Mouse (Mus musculus) thymus, adult 18-20 months (tissue): Measurements from ENCODE around the gene Sesn3.
"Not testable (repeated sequence)": the region's sequence is repeated elsewhere in the genome, so short reads cannot be mapped to it uniquely, and the experiment has no call there.

Experiments
- DNase-seq, 2 experiments: peaks; one replicate each; pipeline ENCODE4 v3.0.0; 2022; ENCODE audit warnings: mixed read lengths in 2 of 2

Gene Sesn3

DNA sequence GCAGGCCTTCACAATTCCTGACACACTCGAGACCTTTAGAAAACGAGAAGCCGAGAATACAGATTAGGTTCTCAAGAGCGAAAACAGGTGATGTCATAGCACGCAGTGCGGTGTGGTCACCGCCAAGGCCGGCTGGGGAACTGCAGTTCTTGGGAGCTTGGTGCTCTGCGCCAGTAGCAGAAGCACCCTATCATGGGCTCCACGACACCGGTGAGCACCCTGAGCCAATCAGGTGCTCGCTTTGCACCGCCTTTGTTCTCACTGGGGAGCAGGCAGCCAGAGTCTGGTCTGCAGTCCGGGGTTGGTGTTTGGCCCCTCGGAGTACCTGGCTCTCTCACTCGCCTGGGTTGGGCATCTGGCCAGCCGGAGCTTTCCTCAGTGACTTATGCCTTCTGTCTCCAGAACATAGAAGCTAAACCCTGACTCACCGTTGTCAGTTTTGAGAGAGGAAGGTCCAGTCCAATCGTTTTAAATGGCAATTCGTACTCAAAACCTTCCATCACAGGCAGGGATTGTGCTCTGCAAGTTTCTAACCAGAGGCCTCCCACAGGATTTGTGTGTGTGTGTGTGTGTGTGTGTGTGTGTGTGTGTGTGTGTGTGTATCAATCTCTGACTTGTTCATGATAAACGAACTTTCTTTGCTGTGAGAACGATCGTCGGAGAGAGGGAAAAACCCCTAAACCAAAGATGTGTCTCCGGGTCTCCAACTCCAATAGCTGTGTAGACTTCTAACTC is at the start of gene Sesn3:
Gene Sesn3 (plus strand): TSS at position 82 of the 735 bp plus-strand sequence.
- DNase-seq: peak; percentile 80 to 88

DNA sequence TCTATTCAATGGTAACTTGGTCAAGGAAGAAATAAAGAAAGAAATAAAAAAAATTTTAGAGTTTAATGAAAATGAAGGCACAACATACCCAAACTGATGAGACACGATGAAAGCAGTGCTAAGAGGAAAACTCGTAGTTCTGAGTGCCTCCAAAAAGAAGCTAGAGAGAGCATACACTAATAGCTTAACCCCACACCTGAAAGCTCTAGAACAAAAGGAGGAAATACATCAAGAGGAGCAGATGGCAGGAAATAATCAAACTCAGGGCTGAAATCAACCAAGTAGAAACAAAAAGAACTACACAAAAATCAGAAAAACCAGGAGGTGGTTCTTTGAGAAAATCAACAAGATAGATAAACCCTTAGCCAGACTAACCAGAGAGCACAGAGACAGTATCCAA is 47.8 kb upstream of the Sesn3 start:
- not testable (repeated sequence) for DNase-seq

DNA sequence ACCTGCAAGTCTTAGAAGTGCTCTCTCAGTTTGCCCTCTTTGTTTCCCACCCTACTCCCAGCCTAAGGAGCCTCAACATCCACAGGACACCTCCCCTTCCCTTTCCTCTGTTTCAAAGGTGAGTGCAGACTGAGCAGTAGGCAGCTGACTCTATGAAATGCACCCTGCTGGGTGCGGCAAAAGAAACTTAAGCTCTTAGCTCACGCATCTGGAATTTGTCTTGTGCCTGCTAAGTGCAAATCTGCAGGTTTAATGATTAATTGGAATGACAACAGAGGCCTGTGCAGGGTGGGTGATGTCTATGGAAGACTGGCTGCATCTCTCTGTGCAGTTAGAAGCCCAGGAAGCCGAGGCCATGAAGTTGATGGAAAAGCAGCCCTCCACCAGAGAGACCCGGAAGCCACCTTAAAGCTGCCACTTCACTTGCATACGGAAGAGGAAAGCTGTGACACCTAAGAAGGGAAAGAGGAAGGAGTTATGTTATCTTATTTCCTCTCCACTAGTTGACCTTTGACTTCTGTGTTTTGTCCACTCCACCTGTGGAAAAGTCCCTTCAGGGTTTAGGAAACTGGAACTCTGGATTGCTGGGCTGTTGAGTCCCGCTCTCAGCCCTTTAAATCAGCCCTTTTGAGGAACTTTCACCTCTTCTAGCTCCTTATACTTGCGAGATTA is 41.0 kb upstream of the Sesn3 start:
- no peak for DNase-seq

DNA sequence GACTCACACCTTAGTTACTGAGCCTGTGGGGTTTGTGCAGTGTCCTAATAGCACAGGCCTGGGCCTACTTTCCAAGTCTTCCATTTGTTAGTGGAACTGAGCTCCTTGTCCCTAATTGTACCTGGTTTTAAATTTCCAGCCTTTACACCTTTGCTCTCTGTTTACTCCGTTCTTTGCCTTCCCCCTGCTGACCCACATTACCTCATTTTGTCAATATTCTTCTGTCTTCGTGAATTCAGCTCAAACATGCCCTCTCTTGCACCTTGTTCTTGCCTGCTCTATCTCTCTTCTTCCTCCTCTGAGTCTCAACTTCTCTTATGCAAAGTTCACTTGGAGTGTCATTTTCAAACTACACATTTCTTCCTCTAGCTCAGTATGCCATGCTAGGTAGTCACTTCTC is 39.6 kb upstream of the Sesn3 start:
- no peak for DNase-seq

DNA sequence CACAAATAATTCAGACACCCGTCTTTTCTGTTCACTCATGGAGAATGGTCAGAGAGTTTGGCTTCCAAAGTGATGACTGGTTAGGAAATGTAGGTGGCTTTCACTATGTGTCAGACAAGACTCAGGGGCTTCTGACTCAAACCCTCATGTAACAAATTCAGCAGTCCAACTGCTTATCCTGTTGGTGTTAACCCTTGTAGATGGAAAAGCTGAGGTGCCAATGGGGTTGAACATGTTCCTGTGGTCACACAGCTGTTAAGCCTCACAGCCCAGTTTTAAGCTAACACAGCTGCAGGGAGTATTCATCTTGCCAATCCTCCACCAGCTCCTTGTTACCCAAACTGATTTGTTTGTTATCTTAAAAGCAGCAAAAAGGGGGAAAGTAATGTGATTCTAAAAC is 33.9 kb upstream of the Sesn3 start:
- not testable (repeated sequence) for DNase-seq

DNA sequence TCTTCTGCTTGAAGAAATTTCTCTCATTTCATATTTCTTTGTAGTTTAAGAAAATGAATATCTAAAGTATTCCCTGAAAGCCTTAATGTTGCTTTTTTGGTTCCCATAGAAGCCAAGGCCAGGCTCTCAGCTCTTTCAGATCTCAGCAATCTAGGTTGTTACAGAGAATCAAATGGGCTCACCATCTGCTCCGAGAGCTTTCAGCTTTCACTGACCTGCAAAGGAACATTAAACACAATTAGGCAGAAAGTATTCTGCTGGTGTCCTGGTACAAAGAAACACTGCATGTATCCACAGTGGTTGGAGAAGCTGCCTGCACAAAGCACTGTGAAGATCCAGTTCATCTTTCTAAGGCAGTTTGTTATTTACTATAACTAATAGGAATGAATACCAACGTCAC is 32.6 kb upstream of the Sesn3 start:
- DNase-seq: no peak

DNA sequence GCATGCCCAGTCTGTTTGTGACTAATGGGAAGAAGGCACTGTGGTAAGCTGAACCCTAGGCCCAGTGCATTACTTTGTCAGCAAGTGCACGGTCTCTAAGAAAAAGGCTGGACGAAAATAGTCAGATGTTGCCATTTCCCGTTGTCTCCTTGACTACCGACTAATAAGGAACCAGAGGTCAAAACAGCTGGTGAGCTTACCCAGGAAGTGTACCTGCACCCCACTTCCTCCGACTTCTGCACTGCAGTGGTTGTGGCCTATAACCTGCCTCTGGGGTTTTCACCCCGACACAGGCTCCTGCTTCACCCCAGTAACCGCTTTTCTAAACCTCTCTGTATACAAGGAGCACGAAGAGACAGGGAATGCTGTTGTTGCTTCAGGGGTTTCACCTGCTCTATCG is 30.3 kb upstream of the Sesn3 start:
- DNase-seq: peak; percentile 52 to 69

DNA sequence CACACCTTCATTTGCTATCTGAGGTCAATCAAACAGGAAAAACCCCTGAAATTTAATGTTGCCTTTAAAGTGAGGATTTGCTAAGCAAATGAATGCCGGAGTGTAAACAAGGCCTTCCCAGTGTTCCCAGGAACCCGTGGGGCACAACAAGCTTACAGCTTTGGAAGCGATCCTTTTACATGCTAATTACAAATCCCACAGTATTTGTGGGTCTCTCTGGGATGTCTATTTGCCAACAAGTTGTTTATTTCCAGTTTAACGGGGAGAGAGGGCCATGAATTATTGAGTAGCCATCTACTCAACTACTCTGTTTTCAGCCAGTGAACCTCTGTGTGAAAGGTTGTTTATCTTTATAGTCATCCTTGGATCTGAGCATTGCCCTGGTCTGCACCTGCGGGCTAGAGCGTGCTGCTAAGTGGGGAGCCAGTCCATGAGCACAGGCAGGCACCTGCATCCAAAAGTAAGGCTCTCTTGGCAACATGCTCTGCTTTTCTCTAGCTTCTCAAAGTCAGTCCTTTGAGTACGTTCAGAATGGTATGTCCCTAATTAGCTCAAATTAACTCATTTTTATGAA is 29.8 kb upstream of the Sesn3 start:
- no peak for DNase-seq

DNA sequence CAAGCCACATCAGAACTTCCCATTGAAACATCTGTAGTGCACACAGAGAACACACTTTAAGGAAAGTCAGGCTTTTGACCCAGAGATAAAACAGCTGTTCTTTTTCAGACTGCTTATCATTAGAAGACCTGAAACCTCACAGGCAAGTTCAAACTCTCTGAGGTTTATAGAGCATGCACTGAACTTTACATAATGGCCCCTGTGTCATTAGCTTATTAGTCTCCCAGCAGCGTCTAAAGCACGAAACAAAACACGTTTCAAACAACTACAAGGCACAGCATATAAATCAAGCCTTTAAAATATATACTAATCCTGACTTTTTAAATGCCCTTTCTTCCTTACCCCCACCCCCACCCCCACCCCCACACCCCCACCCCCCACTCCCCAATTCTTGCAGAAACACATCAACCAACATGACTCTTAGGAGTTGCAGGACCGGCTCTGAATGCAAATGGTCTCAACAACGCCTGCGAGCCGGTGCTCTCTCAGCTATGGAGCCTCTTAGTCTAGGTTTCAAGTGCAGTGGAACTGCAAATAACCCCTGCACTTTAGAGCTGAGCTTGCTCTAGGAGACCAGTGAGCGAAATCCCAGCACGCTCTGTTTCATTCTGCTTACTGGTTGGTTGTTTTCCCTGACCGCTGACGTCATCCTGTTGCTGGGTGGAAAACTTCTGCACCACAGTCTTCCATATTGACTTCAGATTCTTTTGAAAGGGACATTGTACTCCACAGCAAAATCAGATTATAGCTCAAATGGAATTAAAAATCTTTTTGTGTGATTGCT is 28.7 kb upstream of the Sesn3 start:
- DNase-seq: no peak

DNA sequence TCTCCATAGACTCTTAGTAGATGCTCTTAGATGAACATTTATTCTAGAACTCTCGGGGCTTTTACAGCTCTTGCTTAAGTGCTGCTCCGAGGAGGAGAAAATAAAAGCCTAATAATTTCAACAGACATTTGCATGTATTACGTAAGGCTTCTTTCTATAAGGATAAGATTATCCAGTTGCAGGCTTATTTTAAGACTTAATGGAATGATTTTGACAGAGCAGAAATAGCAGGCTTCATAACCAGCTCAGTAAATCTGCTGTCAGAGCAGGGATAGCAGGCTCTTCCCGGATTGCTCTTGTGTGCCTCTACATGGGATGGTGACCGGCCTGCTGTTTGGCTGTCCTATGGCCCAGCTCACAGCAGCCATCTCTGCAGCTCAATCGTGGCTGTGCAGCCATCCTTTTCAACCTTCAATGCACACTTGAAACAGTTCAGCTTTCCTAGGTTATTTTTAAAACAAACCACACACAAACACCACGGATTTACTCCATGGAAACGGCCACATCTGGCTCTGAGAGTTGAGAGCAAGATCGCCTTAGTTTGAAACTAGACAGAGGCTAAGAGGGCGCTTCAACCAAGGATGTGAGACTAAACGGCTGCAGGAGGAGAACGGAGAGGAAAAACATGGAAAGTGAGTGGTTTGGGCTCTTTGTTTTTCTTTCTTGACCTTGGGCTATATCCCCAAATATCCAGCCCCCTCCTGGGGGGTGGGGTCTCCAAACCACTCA is 27.2 kb upstream of the Sesn3 start:
- DNase-seq: no peak

DNA sequence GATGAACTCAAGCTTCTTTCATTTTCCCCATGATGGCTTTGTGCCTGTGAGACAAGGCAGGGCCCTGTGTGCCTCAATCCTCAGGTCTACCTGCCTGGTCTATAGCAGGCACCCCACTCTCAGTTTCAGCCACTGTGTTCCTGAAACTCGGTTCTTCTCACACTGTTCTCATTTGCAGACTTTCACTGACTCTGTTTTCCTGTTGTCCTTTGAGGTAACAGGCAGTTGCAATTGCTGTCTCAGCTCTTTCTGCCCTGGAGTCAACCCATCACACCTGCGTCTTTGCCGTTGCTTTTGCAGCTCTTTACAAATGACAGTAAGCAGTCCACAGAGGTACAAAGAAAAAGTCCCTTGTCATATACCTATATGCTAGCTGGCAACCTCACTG is 26.7 kb upstream of the Sesn3 start:
- peak in 1 of 2 experiments; percentile 59 for DNase-seq

DNA sequence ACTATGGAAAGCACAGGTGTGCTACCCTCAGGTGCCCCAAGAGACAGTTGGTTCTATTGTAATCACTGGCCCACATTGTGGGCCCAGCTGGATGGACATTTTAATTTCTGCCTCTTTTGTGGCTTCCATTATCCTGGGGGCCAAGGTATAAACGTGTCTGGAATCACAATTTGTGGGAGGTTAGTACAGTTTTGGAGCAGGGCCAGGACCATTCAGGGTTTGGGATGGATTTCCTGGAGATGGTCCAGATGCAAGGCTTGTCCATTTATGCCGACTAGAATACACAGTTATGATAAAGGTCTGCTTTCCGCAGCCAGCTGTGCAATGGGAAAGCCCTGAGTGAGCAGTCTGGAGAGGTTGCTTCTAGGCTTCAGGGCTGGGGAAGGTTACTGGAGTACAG is 13.7 kb upstream of the Sesn3 start:
- DNase-seq: no peak

DNA sequence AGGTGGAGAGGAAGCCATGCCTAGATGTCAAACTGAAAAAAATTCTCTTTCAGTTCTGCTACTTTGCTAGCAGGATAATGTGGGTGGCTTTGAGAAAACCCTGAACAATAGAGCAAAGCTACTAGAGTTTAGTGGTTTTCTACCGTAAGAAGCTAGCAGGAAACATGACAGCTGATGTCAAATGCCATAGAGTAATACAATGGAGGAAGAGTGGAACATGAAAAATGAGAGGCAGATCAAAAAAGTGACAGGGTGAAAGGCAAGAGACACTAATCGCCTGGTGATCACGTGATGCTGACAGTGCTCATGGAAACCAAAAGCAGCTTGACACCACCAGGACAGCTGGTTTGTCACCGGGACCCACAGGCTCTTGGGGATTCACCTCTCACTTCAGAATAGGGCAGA is 12.3 kb upstream of the Sesn3 start:
- no peak for DNase-seq

DNA sequence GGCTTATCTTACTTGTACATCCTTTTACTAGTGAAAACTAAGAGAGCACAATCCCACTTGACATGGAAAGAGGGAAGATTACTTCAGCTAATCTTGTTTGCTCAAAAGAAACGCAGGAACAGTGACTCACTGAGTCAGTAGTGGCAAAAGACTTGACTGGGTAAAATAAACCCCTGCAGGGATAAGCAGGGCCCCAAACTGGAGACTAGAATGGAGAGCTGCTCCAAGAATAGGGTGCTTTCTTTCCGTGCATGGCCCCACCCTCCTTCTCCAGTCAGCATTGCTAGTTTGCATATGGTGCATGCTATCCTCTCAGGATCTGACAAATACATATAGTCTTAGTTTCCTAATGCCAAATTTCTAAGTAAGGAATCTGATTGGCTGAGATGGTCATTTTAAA is 8.4 kb upstream of the Sesn3 start:
- no peak for DNase-seq

DNA sequence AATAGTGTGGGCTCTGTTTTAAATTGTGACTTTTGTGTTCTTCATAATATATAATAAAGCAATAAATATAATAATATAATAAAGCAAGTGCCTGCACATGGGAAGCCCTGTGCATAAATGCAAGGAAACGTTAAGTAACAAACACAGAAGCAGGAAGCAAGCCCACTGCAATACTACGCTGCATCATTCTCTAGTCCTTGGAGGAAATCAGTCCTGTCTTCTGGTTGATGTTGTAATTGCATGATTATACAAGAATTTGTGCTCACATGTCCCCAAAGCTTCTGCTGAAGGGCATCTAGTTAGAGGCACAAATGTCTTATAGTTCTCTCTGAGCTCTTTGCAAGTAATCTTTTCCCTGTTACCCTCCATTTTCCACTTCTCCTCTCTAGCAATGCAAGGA is 6.3 kb upstream of the Sesn3 start:
- no peak for DNase-seq

DNA sequence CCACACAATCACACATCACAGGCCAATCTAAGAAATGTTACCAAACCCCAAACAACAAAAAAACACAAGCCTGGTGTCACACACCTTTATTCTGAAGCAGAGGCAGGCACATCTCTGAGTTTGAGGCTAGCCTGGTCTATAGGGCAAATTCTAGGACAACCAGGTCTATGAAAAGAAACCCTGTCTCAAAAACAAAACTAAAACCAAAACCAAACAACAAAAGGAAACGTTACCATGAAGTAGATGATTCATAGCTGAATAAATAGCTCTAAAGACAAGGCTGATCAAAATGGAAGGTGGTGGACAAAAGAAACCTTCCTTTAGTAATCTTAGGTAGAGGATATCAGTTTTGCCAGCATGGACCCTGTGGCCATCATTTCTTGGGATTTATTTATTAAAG is 1.9 kb upstream of the Sesn3 start:
- DNase-seq: no peak

DNA sequence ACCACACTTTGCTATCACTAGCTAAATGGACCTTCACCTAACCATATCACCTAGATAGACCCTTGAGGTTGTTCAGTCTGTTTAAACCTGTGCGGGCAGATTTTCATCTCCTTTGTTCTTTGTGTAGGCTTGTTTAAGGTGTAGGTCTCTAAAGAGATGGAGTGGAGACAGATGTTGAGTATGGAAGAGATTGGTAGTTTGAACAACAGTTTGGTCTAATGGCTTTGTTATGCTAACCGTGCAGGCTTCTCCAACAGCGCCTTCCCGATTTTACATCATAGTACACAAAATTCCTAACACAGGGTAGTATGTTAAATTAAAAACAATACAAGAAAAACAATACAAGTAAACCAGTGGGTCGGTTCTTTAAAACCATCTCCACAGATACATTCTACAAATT is 281 bp upstream of the Sesn3 start:
- no peak for DNase-seq

DNA sequence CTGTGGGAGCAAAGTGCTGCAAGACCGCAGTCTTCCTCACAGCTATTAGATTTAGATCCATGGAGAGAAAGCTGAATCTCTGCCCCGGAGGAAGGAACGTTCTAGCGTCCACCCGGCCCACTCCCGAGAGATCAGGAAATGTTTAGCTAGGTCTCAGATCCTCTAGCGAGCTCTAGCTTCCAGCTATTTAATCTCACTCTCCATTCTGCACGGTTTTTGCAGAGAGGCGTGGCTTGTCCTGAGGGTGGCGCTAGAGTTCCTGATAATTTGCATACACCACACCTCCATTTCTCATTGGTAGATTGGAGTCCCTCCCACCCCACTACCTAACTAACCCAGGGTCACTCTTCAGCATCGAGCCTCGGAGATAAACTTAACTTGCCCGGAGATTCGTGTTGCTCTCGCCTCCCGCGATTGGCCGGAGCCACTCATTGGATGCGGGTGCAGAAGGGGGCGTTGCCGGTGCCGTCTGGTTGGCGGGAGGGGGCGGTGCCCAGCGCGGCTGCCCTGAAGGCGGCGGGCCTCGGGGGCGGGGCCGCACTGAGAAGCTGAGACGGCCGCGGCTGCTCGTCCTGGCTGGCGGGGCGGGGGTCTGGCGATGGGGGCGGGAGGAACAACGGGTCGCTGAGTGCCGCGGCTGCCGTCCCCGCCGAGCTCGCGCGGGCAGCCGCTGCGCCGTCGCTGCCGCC is 1.1 kb downstream of the Sesn3 start:
- peak; percentile 98 for DNase-seq

DNA sequence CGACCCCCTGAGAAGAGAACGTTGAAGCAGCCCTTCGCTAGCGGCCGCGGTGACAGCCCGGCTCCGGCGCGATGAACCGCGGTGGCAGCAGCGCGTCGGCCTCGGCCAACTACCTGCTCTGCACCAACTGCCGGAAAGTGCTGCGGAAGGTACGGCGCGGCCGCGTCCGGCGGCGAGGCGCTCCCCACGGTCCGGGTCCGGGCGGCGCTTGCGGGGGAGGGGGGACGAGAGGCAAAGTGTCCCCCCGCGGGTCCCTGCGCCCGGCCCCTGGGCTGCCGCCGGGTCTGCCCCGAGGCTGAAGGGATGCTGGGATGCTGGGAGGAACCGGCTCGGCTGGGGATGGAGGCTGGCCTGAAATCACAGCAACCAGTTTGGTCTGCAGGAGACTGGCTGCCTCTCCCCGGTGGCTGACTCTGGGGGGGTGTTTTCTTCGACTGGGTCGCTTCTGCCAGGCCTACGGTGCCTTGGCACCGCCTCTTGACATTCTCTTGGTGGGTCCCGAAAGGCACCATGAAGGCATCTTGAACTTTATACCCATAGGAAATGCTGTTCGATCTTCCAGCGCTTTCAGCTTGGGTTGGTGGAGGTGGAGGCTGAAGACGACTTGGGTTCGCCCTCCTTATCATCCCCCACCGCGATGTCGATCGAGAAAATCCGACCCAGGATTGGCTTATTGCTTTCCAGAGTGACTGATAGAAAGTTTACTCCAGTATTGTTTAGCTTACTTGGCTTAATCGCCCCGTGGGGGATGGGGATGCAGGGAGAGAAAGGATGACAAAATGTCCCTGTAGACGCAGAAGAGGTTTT is 1.8 kb downstream of the Sesn3 start:
- peak; percentile 63 to 70 for DNase-seq

DNA sequence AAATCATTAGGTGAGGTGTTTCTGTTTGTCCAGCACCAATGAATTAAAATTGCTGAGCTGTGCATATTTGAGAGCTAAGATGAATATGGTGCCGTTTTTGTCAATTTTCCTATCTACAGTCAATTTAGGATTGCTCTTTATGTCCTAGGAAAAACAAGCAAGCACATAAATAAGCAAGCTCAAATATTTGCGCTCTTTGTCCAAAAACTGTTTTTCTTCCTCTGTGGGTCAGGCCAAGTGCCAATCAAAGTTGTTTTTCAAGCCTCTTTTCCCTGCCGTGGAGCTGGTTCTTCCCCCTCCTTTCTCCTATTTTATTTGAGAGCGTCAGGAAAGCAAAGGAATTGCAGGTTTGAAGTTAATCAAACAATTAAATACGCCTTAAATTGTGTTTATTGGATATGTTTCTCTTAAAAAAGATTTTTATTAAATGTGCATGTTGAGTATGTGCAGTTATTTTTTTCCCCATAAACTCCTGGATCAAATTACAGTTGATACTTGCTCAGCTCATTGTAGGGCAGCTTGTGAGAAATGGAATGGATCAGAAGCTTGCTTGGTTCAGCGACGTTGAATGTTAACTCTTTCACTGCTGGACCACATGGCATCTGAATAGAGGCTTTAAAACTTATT is 2.6 kb downstream of the Sesn3 start:
- DNase-seq: no peak

DNA sequence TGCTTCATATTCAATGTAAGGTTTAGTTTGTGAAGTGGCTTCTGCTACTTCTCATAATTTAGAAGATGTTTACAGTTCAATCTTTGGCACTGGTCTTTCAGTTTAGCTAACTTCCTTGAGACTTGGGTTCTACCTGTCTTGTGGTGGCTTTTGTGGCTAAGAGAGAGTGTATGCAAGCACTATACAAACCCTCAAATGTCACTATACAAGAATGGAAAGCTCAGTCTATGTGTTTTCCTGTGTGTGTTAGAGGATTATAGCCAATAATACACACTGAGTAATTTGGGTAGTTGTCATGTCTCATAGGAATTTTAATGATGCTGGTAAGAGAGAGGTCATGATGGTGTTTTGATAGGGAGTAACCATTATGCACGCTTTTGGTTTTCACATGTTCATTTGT is 5.8 kb downstream of the Sesn3 start:
- DNase-seq: no peak
